Mouse (Mus musculus): ENCODE measurements around the gene Atg16l1.

Gene Atg16l1

GRCm38 (mm10) chr1:87755641-87756470 is at the start of gene Atg16l1:
Atg16l1 (plus strand) TSS chr1:87755870.
- peak; percentile 97 for DNase-seq (ENCODE audit: low spot score)

GRCm38 (mm10) chr1:87706361-87706760 is 49.3 kb upstream of the Atg16l1 start:
- no peak for DNase-seq (ENCODE audit: low spot score)

- DNase-seq (ENCODE audit: low spot score): no peak
Observed at GRCm38 (mm10) chr1:87709020-87709419, 46.6 kb upstream of the Atg16l1 start.

GRCm38 (mm10) chr1:87709661-87710270 is 45.9 kb upstream of the Atg16l1 start:
- no peak for DNase-seq (ENCODE audit: low spot score)

GRCm38 (mm10) chr1:87711938-87712613 is 43.6 kb upstream of the Atg16l1 start:
- no peak for DNase-seq (ENCODE audit: low spot score)

GRCm38 (mm10) chr1:87712614-87712971 is 43.1 kb upstream of the Atg16l1 start:
- no peak for DNase-seq (ENCODE audit: low spot score)

GRCm38 (mm10) chr1:87721382-87721781 is 34.3 kb upstream of the Atg16l1 start:
- peak; percentile 26 for DNase-seq (ENCODE audit: low spot score)

- peak; percentile 7 for DNase-seq (ENCODE audit: low spot score)
Observed at GRCm38 (mm10) chr1:87722081-87722480, 33.6 kb upstream of the Atg16l1 start.

GRCm38 (mm10) chr1:87723351-87723750 is 32.3 kb upstream of the Atg16l1 start:
- DNase-seq (ENCODE audit: low spot score): no peak

- no peak for DNase-seq (ENCODE audit: low spot score)
Observed at GRCm38 (mm10) chr1:87729070-87729469, 26.6 kb upstream of the Atg16l1 start.

GRCm38 (mm10) chr1:87729850-87730249 is 25.8 kb upstream of the Atg16l1 start:
- DNase-seq (ENCODE audit: low spot score): no peak

GRCm38 (mm10) chr1:87730271-87730670 is 25.4 kb upstream of the Atg16l1 start:
- no peak for DNase-seq (ENCODE audit: low spot score)

- DNase-seq (ENCODE audit: low spot score): no peak
Observed at GRCm38 (mm10) chr1:87733212-87733611, 22.5 kb upstream of the Atg16l1 start.

GRCm38 (mm10) chr1:87734153-87734552 is 21.5 kb upstream of the Atg16l1 start:
- no peak for DNase-seq (ENCODE audit: low spot score)

- no peak for DNase-seq (ENCODE audit: low spot score)
Observed at GRCm38 (mm10) chr1:87740584-87741290, 14.9 kb upstream of the Atg16l1 start.

GRCm38 (mm10) chr1:87749360-87749973 is 6.2 kb upstream of the Atg16l1 start:
- no peak for DNase-seq (ENCODE audit: low spot score)

- DNase-seq (ENCODE audit: low spot score): no peak
Observed at GRCm38 (mm10) chr1:87763821-87764220, 8.2 kb downstream of the Atg16l1 start.

GRCm38 (mm10) chr1:87765741-87766140 is 10.1 kb downstream of the Atg16l1 start:
- no peak for DNase-seq (ENCODE audit: low spot score)

GRCm38 (mm10) chr1:87766233-87766632 is 10.6 kb downstream of the Atg16l1 start:
- DNase-seq (ENCODE audit: low spot score): no peak

- no peak for DNase-seq (ENCODE audit: low spot score)
Observed at GRCm38 (mm10) chr1:87769263-87769662, 13.6 kb downstream of the Atg16l1 start.

GRCm38 (mm10) chr1:87770486-87770885 is 14.8 kb downstream of the Atg16l1 start:
- DNase-seq (ENCODE audit: low spot score): no peak

GRCm38 (mm10) chr1:87771724-87772123 is 16.1 kb downstream of the Atg16l1 start:
- no peak for DNase-seq (ENCODE audit: low spot score)

Measured in MN1 (cell line).